Mouse (Mus musculus): ENCODE data around the gene Rgs10. TPM values are rescaled to one million over a fixed set of nuclear protein-coding genes. Genes with fewer than 3 reads are reported as not detected.

The Rgs10 gene
- polyA plus RNA-seq, 1 experiment from 2014 or later: 88.1 TPM

GRCm38 (mm10) chr7:128416664-128417063 lies 1.9 kb downstream of the Rgs10 start:
- Histone ChIP-seq H3K4me3 (ENCODE audit: low read depth, low read length) (peak overlapping the region; percentile 87), H3K9me3 (ENCODE audit: control insufficient read depth, low read length) (no peaks in the 10 kb centered on the region), H3K9ac (ENCODE audit: low read depth, low read length) (peak overlapping the region; percentile 82)

GRCm38 (mm10) chr7:128414433-128414832 lies 4.1 kb downstream of the Rgs10 start:
- peak overlapping the region; percentile 100 for H3K4me2 ChIP-seq
- H3K27me3 ChIP-seq (replicated peaks; ENCODE audit: control insufficient read depth, insufficient read depth, low read length): peaks cover 20% of the 10 kb centered on the region
- no peaks in the 10 kb centered on the region for H3K9me3 ChIP-seq (ENCODE audit: control insufficient read depth, low read length)
- 10% methylated on average over 8 of the region's 8 CpGs for WGBS
- peak overlapping the region; percentile 22 for H3K4me3 ChIP-seq (ENCODE audit: low read depth, low read length)
- peak; percentile 87 for ATAC-seq (replicated peaks; ENCODE audit: low FRiP score)
- H3K36me3 ChIP-seq (ENCODE audit: control insufficient read depth, insufficient read depth, low read length): no peaks in the 10 kb centered on the region
- H3K4me1 ChIP-seq (replicated peaks; ENCODE audit: control insufficient read depth, insufficient read depth, low read length): peaks cover 48% of the 10 kb centered on the region
- H3K9ac ChIP-seq (ENCODE audit: low read depth, low read length): peak overlapping the region; percentile 62
- peak overlapping the region; percentile 97 for H3K27ac ChIP-seq (ENCODE audit: low read depth, low read length)
- DNase-seq (ENCODE audit: low spot score): peak; percentile 65

More at GRCm38 (mm10) chr7:128416664-128417063, 1.9 kb downstream of the Rgs10 start:
- ATAC-seq (replicated peaks; ENCODE audit: low FRiP score): no peak
- H3K4me1 ChIP-seq (replicated peaks; ENCODE audit: control insufficient read depth, insufficient read depth, low read length): peaks cover 48% of the 10 kb centered on the region
- H3K27me3 ChIP-seq (replicated peaks; ENCODE audit: control insufficient read depth, insufficient read depth, low read length): peaks cover 36% of the 10 kb centered on the region
- H3K36me3 ChIP-seq (ENCODE audit: control insufficient read depth, insufficient read depth, low read length): no peaks in the 10 kb centered on the region
- DNase-seq (ENCODE audit: low spot score): no peak
- H3K27ac ChIP-seq (ENCODE audit: low read depth, low read length): no peak overlapping the region
- H3K4me2 ChIP-seq: peak overlapping the region; percentile 100
- 58% methylated on average over 6 of the region's 6 CpGs for WGBS

- peaks cover 45% of the 10 kb centered on the region for H3K4me1 ChIP-seq (replicated peaks; ENCODE audit: control insufficient read depth, insufficient read depth, low read length)
These were observed 6.3 kb downstream of the Rgs10 start for GRCm38 (mm10) chr7:128412071-128412833.

GRCm38 (mm10) chr7:128410708-128411413 lies 7.7 kb downstream of the Rgs10 start:
- Histone ChIP-seq H3K27me3 (replicated peaks; ENCODE audit: control insufficient read depth, insufficient read depth, low read length) (no peaks in the 10 kb centered on the region; the same call in 1 of the 2 replicates), H3K4me2 (no peak overlapping the region), H3K4me1 (replicated peaks; ENCODE audit: control insufficient read depth, insufficient read depth, low read length) (peaks cover 40% of the 10 kb centered on the region), H3K9ac (ENCODE audit: low read depth, low read length) (no peak overlapping the region), H3K9me3 (ENCODE audit: control insufficient read depth, low read length) (no peaks in the 10 kb centered on the region), H3K36me3 (ENCODE audit: control insufficient read depth, insufficient read depth, low read length) (peaks cover 3% of the 10 kb centered on the region; the same call in 1 of the 2 replicates), H3K4me3 (ENCODE audit: low read depth, low read length) (no peak overlapping the region), H3K27ac (ENCODE audit: low read depth, low read length) (no peak overlapping the region)
- ATAC-seq (replicated peaks; ENCODE audit: low FRiP score): no peak
- no peak for DNase-seq (ENCODE audit: low spot score)
- whole genome bisulfite sequencing: 83% methylated on average over 11 of the region's 11 CpGs

More at GRCm38 (mm10) chr7:128412071-128412833, 6.3 kb downstream of the Rgs10 start:
- H3K9me3 ChIP-seq (ENCODE audit: control insufficient read depth, low read length): no peaks in the 10 kb centered on the region
- H3K27me3 ChIP-seq (replicated peaks; ENCODE audit: control insufficient read depth, insufficient read depth, low read length): peaks cover 9% of the 10 kb centered on the region; the same call in 1 of the 2 replicates
- H3K9ac ChIP-seq (ENCODE audit: low read depth, low read length): no peak overlapping the region
- ATAC-seq (replicated peaks; ENCODE audit: low FRiP score) (0 out of 2 replicates have a peak, but pooled peaks have one; percentile 37), DNase-seq (ENCODE audit: low spot score) (no peak)
- 0 out of 2 replicates have a peak overlapping the region, but pooled peaks have one; percentile 1 for H3K27ac ChIP-seq (ENCODE audit: low read depth, low read length)
- H3K4me3 ChIP-seq (ENCODE audit: low read depth, low read length): no peak overlapping the region
- H3K36me3 ChIP-seq (ENCODE audit: control insufficient read depth, insufficient read depth, low read length): peaks cover 3% of the 10 kb centered on the region; the same call in 1 of the 2 replicates
- 52% methylated on average over 10 of the region's 10 CpGs for WGBS
- H3K4me2 ChIP-seq: peak overlapping the region; percentile 37

GRCm38 (mm10) chr7:128408265-128408664 lies 10.3 kb downstream of the Rgs10 start:
- Histone ChIP-seq H3K27me3 (replicated peaks; ENCODE audit: control insufficient read depth, insufficient read depth, low read length) (no peaks in the 10 kb centered on the region), H3K9me3 (ENCODE audit: control insufficient read depth, low read length) (no peaks in the 10 kb centered on the region), H3K4me2 (no peak overlapping the region), H3K36me3 (ENCODE audit: control insufficient read depth, insufficient read depth, low read length) (peaks cover 3% of the 10 kb centered on the region; the same call in 1 of the 2 replicates), H3K4me3 (ENCODE audit: low read depth, low read length) (no peak overlapping the region), H3K27ac (ENCODE audit: low read depth, low read length) (no peak overlapping the region), H3K4me1 (replicated peaks; ENCODE audit: control insufficient read depth, insufficient read depth, low read length) (peaks cover 34% of the 10 kb centered on the region), H3K9ac (ENCODE audit: low read depth, low read length) (no peak overlapping the region)
- ATAC-seq (replicated peaks; ENCODE audit: low FRiP score) (no peak), DNase-seq (ENCODE audit: low spot score) (no peak)
- WGBS: 91% methylated on average over 5 of the region's 5 CpGs

- Histone ChIP-seq H3K4me3 (ENCODE audit: low read depth, low read length) (no peak overlapping the region), H3K27me3 (replicated peaks; ENCODE audit: control insufficient read depth, insufficient read depth, low read length) (no peaks in the 10 kb centered on the region), H3K9me3 (ENCODE audit: control insufficient read depth, low read length) (no peaks in the 10 kb centered on the region), H3K4me1 (replicated peaks; ENCODE audit: control insufficient read depth, insufficient read depth, low read length) (peaks cover 42% of the 10 kb centered on the region), H3K36me3 (ENCODE audit: control insufficient read depth, insufficient read depth, low read length) (peaks cover 20% of the 10 kb centered on the region), H3K4me2 (peak overlapping the region; percentile 24), H3K27ac (ENCODE audit: low read depth, low read length) (peak overlapping the region; percentile 78), H3K9ac (ENCODE audit: low read depth, low read length) (no peak overlapping the region)
- no peak for ATAC-seq (replicated peaks; ENCODE audit: low FRiP score)
- no peak for DNase-seq (ENCODE audit: low spot score)
- 61% methylated on average over 6 of the region's 6 CpGs for WGBS
These were observed 14.6 kb downstream of the Rgs10 start for GRCm38 (mm10) chr7:128403988-128404387.

- H3K9ac ChIP-seq (ENCODE audit: low read depth, low read length): 0 out of 2 replicates have a peak overlapping the region, but pooled peaks have one; percentile 26
- H3K27ac ChIP-seq (ENCODE audit: low read depth, low read length): peak overlapping the region; percentile 78
- DNase-seq (ENCODE audit: low spot score) (no peak), ATAC-seq (replicated peaks; ENCODE audit: low FRiP score) (no peak)
- WGBS: 63% methylated on average over 6 of the region's 6 CpGs
- peaks cover 46% of the 10 kb centered on the region for H3K4me1 ChIP-seq (replicated peaks; ENCODE audit: control insufficient read depth, insufficient read depth, low read length)
- H3K9me3 ChIP-seq (ENCODE audit: control insufficient read depth, low read length): no peaks in the 10 kb centered on the region
- peaks cover 20% of the 10 kb centered on the region for H3K36me3 ChIP-seq (ENCODE audit: control insufficient read depth, insufficient read depth, low read length)
- no peak overlapping the region for H3K4me3 ChIP-seq (ENCODE audit: low read depth, low read length)
- H3K4me2 ChIP-seq: peak overlapping the region; percentile 24
- no peaks in the 10 kb centered on the region for H3K27me3 ChIP-seq (replicated peaks; ENCODE audit: control insufficient read depth, insufficient read depth, low read length)
These were observed 15.0 kb downstream of the Rgs10 start for GRCm38 (mm10) chr7:128403586-128403985.

GRCm38 (mm10) chr7:128403128-128403527 lies 15.4 kb downstream of the Rgs10 start:
- Histone ChIP-seq H3K9me3 (ENCODE audit: control insufficient read depth, low read length) (no peaks in the 10 kb centered on the region), H3K9ac (ENCODE audit: low read depth, low read length) (no peak overlapping the region), H3K27ac (ENCODE audit: low read depth, low read length) (peak overlapping the region; percentile 78), H3K4me1 (replicated peaks; ENCODE audit: control insufficient read depth, insufficient read depth, low read length) (peaks cover 51% of the 10 kb centered on the region), H3K4me3 (ENCODE audit: low read depth, low read length) (no peak overlapping the region), H3K27me3 (replicated peaks; ENCODE audit: control insufficient read depth, insufficient read depth, low read length) (no peaks in the 10 kb centered on the region), H3K4me2 (peak overlapping the region; percentile 21; the same call in 1 of the 2 replicates), H3K36me3 (ENCODE audit: control insufficient read depth, insufficient read depth, low read length) (peaks cover 17% of the 10 kb centered on the region)
- no peak for ATAC-seq (replicated peaks; ENCODE audit: low FRiP score)
- DNase-seq (ENCODE audit: low spot score): no peak
- 39% methylated on average over 10 of the region's 10 CpGs for WGBS
